Mouse (Mus musculus): Measurements from ENCODE around the gene Ngb. TPM values are rescaled to one million over a fixed set of nuclear protein-coding genes. Genes with fewer than 3 reads are reported as not detected.

Ngb gene
- total and polyA plus RNA-seq, 2 experiments = 0.18 to 0.23 TPM

- peaks cover 2% of the 10 kb centered on the region; the same call in 1 of the 2 replicates for H3K4me1 ChIP-seq (ENCODE audit: control insufficient read depth, insufficient read depth, low read length)
- WGBS = 84% methylated on average over 2 of the region's 2 CpGs
- H3K79me2 ChIP-seq (ENCODE audit: control insufficient read depth, insufficient read depth, low read length) = peaks cover 12% of the 10 kb centered on the region; the same call in 1 of the 2 replicates
- TF ChIP-seq CTCF (IDR thresholded peaks at IDR 0.05; ENCODE audit: low read depth, low read length) = no peak
- TF ChIP-seq POLR2A (IDR thresholded peaks at IDR 0.05; ENCODE audit: extremely low read depth, insufficient read depth, low read length) = no peak
- no peak overlapping the region for H3K27ac ChIP-seq (replicated peaks; ENCODE audit: insufficient read depth, low read depth, low read length)
- DNase-seq (ENCODE audit: extremely low read depth, low read depth, low spot score) = no peak
- H3K27me3 ChIP-seq (ENCODE audit: control insufficient read depth, insufficient read depth, low read length) = no peaks in the 10 kb centered on the region
- no peak overlapping the region for H3K9ac ChIP-seq (ENCODE audit: low read depth, low read length)
- no peak overlapping the region for H3K4me3 ChIP-seq (ENCODE audit: insufficient read depth, low read depth, low read length)
- peaks cover 4% of the 10 kb centered on the region; the same call in 1 of the 2 replicates for H3K36me3 ChIP-seq (ENCODE audit: control insufficient read depth, insufficient read depth, low read length)
Observed at GRCm38 (mm10) chr12:87142156-87142555, 39.8 kb upstream of the Ngb start.

DNA sequence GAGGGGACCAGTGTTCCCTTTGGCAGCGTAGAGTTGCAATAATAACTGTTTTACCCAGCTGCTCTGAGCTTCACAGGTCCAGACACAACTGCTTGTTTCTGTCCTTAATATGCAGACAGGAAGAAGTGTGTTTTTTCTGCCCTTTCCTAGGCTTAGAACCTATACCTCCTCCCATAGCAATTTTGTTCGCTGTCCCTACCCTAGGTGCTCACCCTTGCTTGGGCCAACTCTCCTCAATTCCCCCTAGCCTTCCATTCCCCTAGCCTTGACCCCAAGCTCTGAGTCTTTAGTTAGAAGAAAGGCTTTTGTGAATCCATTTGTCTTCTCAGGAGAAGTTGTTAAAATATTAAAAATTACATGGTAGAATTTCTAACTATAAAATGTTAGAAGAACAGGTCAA lies 36.4 kb upstream of the Ngb start:
- Histone ChIP-seq H3K36me3 (ENCODE audit: control insufficient read depth, insufficient read depth, low read length) (peaks cover 12% of the 10 kb centered on the region; the same call in 1 of the 2 replicates), H3K27ac (replicated peaks; ENCODE audit: insufficient read depth, low read depth, low read length) (no peak overlapping the region), H3K4me3 (ENCODE audit: insufficient read depth, low read depth, low read length) (no peak overlapping the region), H3K79me2 (ENCODE audit: control insufficient read depth, insufficient read depth, low read length) (peaks cover 3% of the 10 kb centered on the region; the same call in 1 of the 2 replicates), H3K27me3 (ENCODE audit: control insufficient read depth, insufficient read depth, low read length) (no peaks in the 10 kb centered on the region), H3K9ac (ENCODE audit: low read depth, low read length) (no peak overlapping the region), H3K4me1 (ENCODE audit: control insufficient read depth, insufficient read depth, low read length) (peaks cover 2% of the 10 kb centered on the region; the same call in 1 of the 2 replicates)
- no peak for TF ChIP-seq CTCF (IDR thresholded peaks at IDR 0.05; ENCODE audit: low read depth, low read length)
- no peak for TF ChIP-seq POLR2A (IDR thresholded peaks at IDR 0.05; ENCODE audit: extremely low read depth, insufficient read depth, low read length)
- WGBS = 100% methylated on average over 2 of the region's 2 CpGs
- no peak for DNase-seq (ENCODE audit: extremely low read depth, low read depth, low spot score)

- H3K27me3 ChIP-seq (ENCODE audit: control insufficient read depth, insufficient read depth, low read length) = no peaks in the 10 kb centered on the region
- no peak for TF ChIP-seq CTCF (IDR thresholded peaks at IDR 0.05; ENCODE audit: low read depth, low read length)
- TF ChIP-seq POLR2A (IDR thresholded peaks at IDR 0.05; ENCODE audit: extremely low read depth, insufficient read depth, low read length) = no peak
- DNase-seq (ENCODE audit: extremely low read depth, low read depth, low spot score) = no peak
- H3K36me3 ChIP-seq (ENCODE audit: control insufficient read depth, insufficient read depth, low read length) = peaks cover 12% of the 10 kb centered on the region; the same call in 1 of the 2 replicates
- no peak overlapping the region for H3K9ac ChIP-seq (ENCODE audit: low read depth, low read length)
- H3K79me2 ChIP-seq (ENCODE audit: control insufficient read depth, insufficient read depth, low read length) = peaks cover 3% of the 10 kb centered on the region; the same call in 1 of the 2 replicates
- H3K4me1 ChIP-seq (ENCODE audit: control insufficient read depth, insufficient read depth, low read length) = peaks cover 2% of the 10 kb centered on the region; the same call in 1 of the 2 replicates
- no peak overlapping the region for H3K27ac ChIP-seq (replicated peaks; ENCODE audit: insufficient read depth, low read depth, low read length)
- H3K4me3 ChIP-seq (ENCODE audit: insufficient read depth, low read depth, low read length) = no peak overlapping the region
- 93% methylated on average over 2 of the region's 2 CpGs for WGBS
Observed at GRCm38 (mm10) chr12:87138342-87138701, 36.0 kb upstream of the Ngb start.

- no peak for DNase-seq (ENCODE audit: extremely low read depth, low read depth, low spot score)
- peaks cover 2% of the 10 kb centered on the region; the same call in 1 of the 2 replicates for H3K4me1 ChIP-seq (ENCODE audit: control insufficient read depth, insufficient read depth, low read length)
- no peak overlapping the region for H3K9ac ChIP-seq (ENCODE audit: low read depth, low read length)
- H3K79me2 ChIP-seq (ENCODE audit: control insufficient read depth, insufficient read depth, low read length) = peaks cover 3% of the 10 kb centered on the region; the same call in 1 of the 2 replicates
- WGBS = 94% methylated on average over 15 of the region's 15 CpGs
- H3K27ac ChIP-seq (replicated peaks; ENCODE audit: insufficient read depth, low read depth, low read length) = no peak overlapping the region
- TF ChIP-seq CTCF (IDR thresholded peaks at IDR 0.05; ENCODE audit: low read depth, low read length) (no peak), POLR2A (IDR thresholded peaks at IDR 0.05; ENCODE audit: extremely low read depth, insufficient read depth, low read length) (no peak)
- H3K4me3 ChIP-seq (ENCODE audit: insufficient read depth, low read depth, low read length) = no peak overlapping the region
- no peaks in the 10 kb centered on the region for H3K27me3 ChIP-seq (ENCODE audit: control insufficient read depth, insufficient read depth, low read length)
- H3K36me3 ChIP-seq (ENCODE audit: control insufficient read depth, insufficient read depth, low read length) = peaks cover 12% of the 10 kb centered on the region; the same call in 1 of the 2 replicates
Observed at GRCm38 (mm10) chr12:87137439-87138341, 35.4 kb upstream of the Ngb start.

GRCm38 (mm10) chr12:87132784-87133183 lies 30.4 kb upstream of the Ngb start:
- no peak overlapping the region for H3K9ac ChIP-seq (ENCODE audit: low read depth, low read length)
- no peaks in the 10 kb centered on the region for H3K4me1 ChIP-seq (ENCODE audit: control insufficient read depth, insufficient read depth, low read length)
- DNase-seq (ENCODE audit: extremely low read depth, low read depth, low spot score) = no peak
- no peaks in the 10 kb centered on the region for H3K79me2 ChIP-seq (ENCODE audit: control insufficient read depth, insufficient read depth, low read length)
- peaks cover 10% of the 10 kb centered on the region; the same call in 1 of the 2 replicates for H3K36me3 ChIP-seq (ENCODE audit: control insufficient read depth, insufficient read depth, low read length)
- H3K27ac ChIP-seq (replicated peaks; ENCODE audit: insufficient read depth, low read depth, low read length) = no peak overlapping the region
- 86% methylated on average over 9 of the region's 9 CpGs for WGBS
- H3K4me3 ChIP-seq (ENCODE audit: insufficient read depth, low read depth, low read length) = no peak overlapping the region
- TF ChIP-seq CTCF (IDR thresholded peaks at IDR 0.05; ENCODE audit: low read depth, low read length) (no peak), POLR2A (IDR thresholded peaks at IDR 0.05; ENCODE audit: extremely low read depth, insufficient read depth, low read length) (no peak)
- no peaks in the 10 kb centered on the region for H3K27me3 ChIP-seq (ENCODE audit: control insufficient read depth, insufficient read depth, low read length)

Measured in liver, adult 2 months (tissue).